Mouse (Mus musculus) lung, adult 2 months (tissue): ENCODE results near the gene Ralgapa1.

Experiments used
- CTCF ChIP-seq: fragments of 200-500 bp; IDR thresholded peaks from 2 replicates; pipeline ENCODE4 v1.5.1; 2011; ENCODE audit warnings: mild to moderate bottlenecking, low read length, control low read depth; ENCODE audit not compliant: insufficient read depth
- POLR2A ChIP-seq: fragments of 200-500 bp; IDR thresholded peaks from 2 replicates; pipeline ENCODE4 v1.6.1; 2011; ENCODE audit warnings: low read depth, mild to moderate bottlenecking, control low read depth, low read length, borderline replicate concordance; ENCODE audit errors: extremely low read depth

- TF ChIP-seq POLR2A = no peak
- no peak for TF ChIP-seq CTCF
Observed at GRCm38 (mm10) chr12:55559184-55559855, 261.6 kb downstream of the Ralgapa1 start.
